Comparison of ENCODE assay signal across 31 mouse cellular contexts in the genomic region with DNA sequence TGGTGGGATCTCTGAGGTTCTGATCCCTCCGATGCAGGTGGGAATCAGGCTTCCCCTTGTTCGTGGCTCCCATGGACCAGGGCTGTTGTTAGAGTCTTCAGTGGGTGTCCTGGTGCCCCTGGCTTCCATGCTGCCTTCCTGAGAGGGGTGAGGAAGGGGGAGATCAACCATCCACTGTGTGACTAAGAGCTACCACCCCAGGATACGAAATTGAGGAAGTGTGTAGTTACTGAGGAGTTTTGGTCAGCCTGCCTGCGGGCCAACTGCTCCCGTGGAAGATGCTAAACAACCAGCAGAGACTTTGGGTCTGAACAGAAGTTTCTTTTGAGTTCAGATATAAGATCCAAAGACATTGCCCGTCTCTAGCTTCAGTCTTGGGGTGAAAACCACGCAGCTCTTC.
"Had no signal": no experiment of that assay in that cellular context is flagged by ENCODE, and none has a peak within 500 bp of the region (broad histone marks: within the 10 kb centered on the region; RNA-seq: fewer than 3 reads in every experiment).

No protein-coding gene starts in this region.

- DNase-seq: heart, postnatal 10 days; heart, postnatal 14 days; heart, postnatal 36 days; heart, postnatal 4 days; kidney, adult 11 months; kidney, adult 18-20 months; kidney, adult 2 months; kidney, adult 8-10 months; kidney, adult 9 months; kidney, postnatal 10 days; kidney, postnatal 14 days; kidney, postnatal 25 days; kidney, postnatal 4 days; layer of hippocampus, adult 9-11 months; layer of hippocampus, postnatal 36 days had no signal

- ATAC-seq: hindbrain, embryonic 16.5 days; hindbrain, postnatal 0 days; inflammation-experienced regulatory T-cells, adult 6 months; intestine, embryonic 15.5 days; intestine, embryonic 16.5 days; intestine, postnatal 0 days had no signal

- H3K4me3 ChIP-seq: heart, embryonic 10.5 days; heart, embryonic 12.5 days; heart, embryonic 13.5 days; heart, embryonic 15.5 days; hindbrain, embryonic 10.5 days; hindbrain, embryonic 12.5 days; hindbrain, embryonic 13.5 days; hindbrain, embryonic 15.5 days; intestine, embryonic 15.5 days; kidney, embryonic 15.5 days; layer of hippocampus, adult 2 months had no signal

- H3K4me1 ChIP-seq: heart, embryonic 12.5 days; heart, embryonic 13.5 days; heart, embryonic 15.5 days; intestine, embryonic 15.5 days had no signal
